Mouse (Mus musculus) kidney, adult 11 months (tissue): ENCODE measurements around the gene Phxr2.

Experiments used
- DNase-seq: peaks from one replicate; pipeline ENCODE4 v3.0.0; 2022

Phxr2 gene

GRCm38 (mm10) chr10:99086029-99086428, 40.1 kb downstream of the Phxr2 start:
- no peak for DNase-seq

GRCm38 (mm10) chr10:99085240-99085587, 40.9 kb downstream of the Phxr2 start:
- no peak for DNase-seq

GRCm38 (mm10) chr10:99084397-99085239, 41.5 kb downstream of the Phxr2 start:
- peak; percentile 69 for DNase-seq

DNA sequence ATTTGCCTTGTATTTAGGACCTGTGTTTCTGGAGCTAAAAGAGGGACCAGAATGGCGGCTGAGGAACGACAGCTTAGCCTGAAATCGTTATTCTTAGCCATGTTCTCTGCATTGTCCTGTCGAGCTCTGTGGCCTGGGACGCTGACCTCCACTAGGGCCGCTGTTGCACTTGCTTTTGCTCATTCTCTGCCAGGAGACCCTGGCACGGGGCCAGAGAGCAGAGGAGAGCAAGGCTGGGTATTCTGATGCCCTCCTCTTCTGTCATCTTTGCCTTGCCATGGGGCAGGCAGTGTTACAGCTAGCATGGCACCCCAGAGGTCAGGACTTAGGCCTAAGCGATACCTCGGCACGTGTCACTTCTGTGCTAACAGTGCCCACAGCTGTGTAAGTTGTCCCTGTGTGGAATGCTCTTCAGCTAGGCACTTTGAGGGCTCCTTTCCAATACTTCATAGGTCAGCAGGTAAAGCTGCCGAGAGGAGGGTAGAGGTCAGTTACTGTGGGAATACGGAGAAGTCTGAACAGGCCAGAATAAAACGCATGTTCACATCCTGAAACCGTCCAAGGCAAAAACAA, 42.6 kb downstream of the Phxr2 start:
- DNase-seq, result peak; percentile 30

DNA sequence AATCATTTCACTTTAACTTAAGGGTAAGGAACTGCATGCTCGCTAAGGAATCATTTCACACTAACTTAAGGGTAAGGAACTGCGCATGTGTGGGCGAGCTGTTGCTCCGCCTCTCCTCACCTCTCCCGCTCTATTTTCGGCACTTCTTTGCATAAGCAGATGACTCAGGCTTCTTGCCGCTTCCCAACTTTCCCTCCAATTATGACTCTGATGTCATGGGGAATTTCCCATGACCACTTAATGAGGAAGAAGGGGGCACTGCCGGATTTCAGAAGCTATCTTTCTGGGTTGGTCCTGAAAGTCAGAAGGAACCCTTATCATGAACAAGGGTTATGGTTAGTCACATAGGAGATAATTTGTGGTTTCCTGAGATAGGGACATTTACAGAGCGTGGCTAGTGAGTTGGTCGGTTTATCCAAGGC, 44.5 kb downstream of the Phxr2 start:
- DNase-seq, result no peak

DNA sequence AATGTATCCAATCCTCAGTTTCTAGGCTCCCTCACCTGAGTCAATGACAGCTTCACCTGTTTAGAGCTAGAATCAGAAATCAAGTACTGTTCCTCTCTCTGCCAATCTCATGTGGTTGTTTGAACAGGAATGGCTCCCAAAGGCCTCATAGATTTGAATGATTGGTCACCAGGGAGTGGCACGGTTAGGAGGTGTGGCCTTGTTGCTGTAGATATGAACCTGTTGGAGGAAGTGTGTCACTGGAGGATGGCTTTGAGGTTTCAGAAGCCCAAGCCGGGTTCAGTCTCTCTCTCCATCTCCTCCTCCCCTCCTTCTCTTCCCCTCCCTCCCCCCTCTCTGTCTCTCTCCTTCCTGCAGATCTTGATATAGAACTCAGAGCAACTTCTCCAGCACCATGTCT, 47.5 kb downstream of the Phxr2 start:
- DNase-seq, result no peak

GRCm38 (mm10) chr10:99076113-99076895, 49.8 kb downstream of the Phxr2 start:
- no peak for DNase-seq
